Mouse (Mus musculus): ENCODE results near the gene Fbxo30.
"Not testable (repeated sequence)": the region's sequence is repeated elsewhere in the genome, so short reads cannot be mapped to it uniquely, and the experiment has no call there.

Fbxo30 gene

GRCm38 (mm10) chr10:11280578-11281463 lies at the start of gene Fbxo30:
Gene Fbxo30, plus strand, starts transcription at chr10:11281330.
- peak; percentile 93 for DNase-seq

- peak; percentile 10 for DNase-seq
Measured at GRCm38 (mm10) chr10:11233208-11233607, 47.9 kb upstream of the Fbxo30 start.

GRCm38 (mm10) chr10:11242988-11243387 lies 38.1 kb upstream of the Fbxo30 start:
- DNase-seq: not testable (repeated sequence)

GRCm38 (mm10) chr10:11248210-11248609 lies 32.9 kb upstream of the Fbxo30 start:
- peak; percentile 5 for DNase-seq

- peak; percentile 56 for DNase-seq
Measured at GRCm38 (mm10) chr10:11250247-11250997, 30.7 kb upstream of the Fbxo30 start.

- DNase-seq: not testable (repeated sequence)
Measured at GRCm38 (mm10) chr10:11253581-11253980, 27.5 kb upstream of the Fbxo30 start.

GRCm38 (mm10) chr10:11260119-11260518 lies 21.0 kb upstream of the Fbxo30 start:
- no peak for DNase-seq

- DNase-seq: not testable (repeated sequence)
Measured at GRCm38 (mm10) chr10:11262292-11262691, 18.8 kb upstream of the Fbxo30 start.

- not testable (repeated sequence) for DNase-seq
Measured at GRCm38 (mm10) chr10:11263795-11264194, 17.3 kb upstream of the Fbxo30 start.

GRCm38 (mm10) chr10:11269165-11269564 lies 12.0 kb upstream of the Fbxo30 start:
- no peak for DNase-seq

GRCm38 (mm10) chr10:11274431-11274830 lies 6.7 kb upstream of the Fbxo30 start:
- peak; percentile 45 for DNase-seq

GRCm38 (mm10) chr10:11280235-11280577 lies 924 bp upstream of the Fbxo30 start:
- DNase-seq: no peak

GRCm38 (mm10) chr10:11281498-11282305 lies 572 bp downstream of the Fbxo30 start:
- peak; percentile 47 for DNase-seq

- DNase-seq: no peak
Measured at GRCm38 (mm10) chr10:11282306-11282631, 1.1 kb downstream of the Fbxo30 start.

GRCm38 (mm10) chr10:11298418-11298817 lies 17.3 kb downstream of the Fbxo30 start:
- no peak for DNase-seq

- peak; percentile 10 for DNase-seq
Measured at GRCm38 (mm10) chr10:11305365-11306053, 24.4 kb downstream of the Fbxo30 start.

- DNase-seq: peak; percentile 78
Measured at GRCm38 (mm10) chr10:11306054-11306367, 24.9 kb downstream of the Fbxo30 start.

- no peak for DNase-seq
Measured at GRCm38 (mm10) chr10:11309866-11310265, 28.7 kb downstream of the Fbxo30 start.

- DNase-seq: no peak
Measured at GRCm38 (mm10) chr10:11310481-11310880, 29.4 kb downstream of the Fbxo30 start.

- DNase-seq: not testable (repeated sequence)
Measured at GRCm38 (mm10) chr10:11317856-11318454, 36.8 kb downstream of the Fbxo30 start.

- no peak for DNase-seq
Measured at GRCm38 (mm10) chr10:11319446-11319970, 38.4 kb downstream of the Fbxo30 start.

GRCm38 (mm10) chr10:11322316-11322715 lies 41.2 kb downstream of the Fbxo30 start:
- DNase-seq: no peak
